Mouse (Mus musculus): ENCODE data around the gene Med12l. TPM values are rescaled to one million over a fixed set of nuclear protein-coding genes. Genes with fewer than 3 reads are reported as not detected.
A peak's percentile ranks its signal among the peaks of the same experiment; 100 is the strongest.

Med12l gene
- polyA plus RNA-seq, 1 experiment from 2014 or later, result 4.0 TPM

GRCm38 (mm10) chr3:59278620-59279019 is 273.0 kb downstream of the Med12l start:
- Histone ChIP-seq H3K27me3 (no peaks in the 10 kb centered on the region), H3K9me3 (no peaks in the 10 kb centered on the region), H3K9ac (replicated peaks) (no peak overlapping the region), H3K36me3 (0 out of 2 replicates have a peak, but pooled peaks cover 6% of the 10 kb centered on the region), H3K27ac (no peak overlapping the region), H3K4me1 (replicated peaks) (peaks cover 8% of the 10 kb centered on the region; the same call in 1 of the 2 replicates), H3K4me3 (replicated peaks) (no peak overlapping the region), H3K4me2 (replicated peaks) (no peak overlapping the region)
- ATAC-seq, result no peak

GRCm38 (mm10) chr3:59290551-59290950 is 284.9 kb downstream of the Med12l start:
- H3K27ac ChIP-seq, result no peak overlapping the region
- H3K4me2 ChIP-seq (replicated peaks), result no peak overlapping the region
- 84% methylated on average over 2 of the region's 2 CpGs for WGBS
- no peaks in the 10 kb centered on the region for H3K36me3 ChIP-seq
- no peaks in the 10 kb centered on the region for H3K4me1 ChIP-seq (replicated peaks)
- no peak overlapping the region for H3K4me3 ChIP-seq (replicated peaks)
- no peak for ATAC-seq
- H3K27me3 ChIP-seq, result no peaks in the 10 kb centered on the region
- H3K9ac ChIP-seq (replicated peaks), result no peak overlapping the region
- no peaks in the 10 kb centered on the region for H3K9me3 ChIP-seq

GRCm38 (mm10) chr3:59293437-59294199 is 288.0 kb downstream of the Med12l start:
- ATAC-seq, result no peak
- Histone ChIP-seq H3K27ac (no peak overlapping the region), H3K4me2 (replicated peaks) (no peak overlapping the region), H3K36me3 (no peaks in the 10 kb centered on the region), H3K9ac (replicated peaks) (no peak overlapping the region), H3K4me3 (replicated peaks) (no peak overlapping the region), H3K9me3 (no peaks in the 10 kb centered on the region), H3K4me1 (replicated peaks) (no peaks in the 10 kb centered on the region), H3K27me3 (no peaks in the 10 kb centered on the region)
- 78% methylated on average over 5 of the region's 5 CpGs for WGBS

- 96% methylated on average over 16 of the region's 16 CpGs for WGBS
- no peak overlapping the region for H3K9ac ChIP-seq (replicated peaks)
- no peak overlapping the region for H3K27ac ChIP-seq
- H3K4me3 ChIP-seq (replicated peaks), result no peak overlapping the region
- no peaks in the 10 kb centered on the region for H3K9me3 ChIP-seq
- H3K4me1 ChIP-seq (replicated peaks), result no peaks in the 10 kb centered on the region
- ATAC-seq, result no peak
- no peak overlapping the region for H3K4me2 ChIP-seq (replicated peaks)
- H3K36me3 ChIP-seq, result no peaks in the 10 kb centered on the region
- no peaks in the 10 kb centered on the region for H3K27me3 ChIP-seq
These were observed 290.3 kb downstream of the Med12l start for GRCm38 (mm10) chr3:59295699-59296562.

- ATAC-seq, result no peak
- WGBS, result 94% methylated on average over 5 of the region's 5 CpGs
These were observed 291.0 kb downstream of the Med12l start for GRCm38 (mm10) chr3:59296563-59297130.

GRCm38 (mm10) chr3:59297653-59298052 is 292.0 kb downstream of the Med12l start:
- WGBS, result 87% methylated on average over 16 of the region's 16 CpGs
- no peak for ATAC-seq
- H3K36me3 ChIP-seq, result no peaks in the 10 kb centered on the region

More at GRCm38 (mm10) chr3:59296563-59297130, 291.0 kb downstream of the Med12l start:
- Histone ChIP-seq H3K27me3 (no peaks in the 10 kb centered on the region), H3K4me1 (replicated peaks) (no peaks in the 10 kb centered on the region), H3K4me2 (replicated peaks) (no peak overlapping the region), H3K36me3 (no peaks in the 10 kb centered on the region), H3K9me3 (no peaks in the 10 kb centered on the region), H3K9ac (replicated peaks) (no peak overlapping the region), H3K4me3 (replicated peaks) (no peak overlapping the region), H3K27ac (no peak overlapping the region)

GRCm38 (mm10) chr3:59304944-59305343 is 299.3 kb downstream of the Med12l start:
- no peak overlapping the region for H3K4me3 ChIP-seq (replicated peaks)
- H3K4me2 ChIP-seq (replicated peaks), result no peak overlapping the region
- WGBS, result 94% methylated on average over 5 of the region's 5 CpGs
- no peak overlapping the region for H3K9ac ChIP-seq (replicated peaks)
- no peak for ATAC-seq
- no peaks in the 10 kb centered on the region for H3K4me1 ChIP-seq (replicated peaks)
- no peak overlapping the region for H3K27ac ChIP-seq
- no peaks in the 10 kb centered on the region for H3K36me3 ChIP-seq
- no peaks in the 10 kb centered on the region for H3K9me3 ChIP-seq
- H3K27me3 ChIP-seq, result no peaks in the 10 kb centered on the region

More at GRCm38 (mm10) chr3:59297653-59298052, 292.0 kb downstream of the Med12l start:
- Histone ChIP-seq H3K4me3 (replicated peaks) (no peak overlapping the region), H3K27me3 (no peaks in the 10 kb centered on the region), H3K4me1 (replicated peaks) (no peaks in the 10 kb centered on the region), H3K27ac (no peak overlapping the region), H3K4me2 (replicated peaks) (no peak overlapping the region), H3K9me3 (no peaks in the 10 kb centered on the region), H3K9ac (replicated peaks) (no peak overlapping the region)

GRCm38 (mm10) chr3:59305518-59305917 is 299.9 kb downstream of the Med12l start:
- Histone ChIP-seq H3K36me3 (no peaks in the 10 kb centered on the region), H3K9me3 (no peaks in the 10 kb centered on the region), H3K27ac (no peak overlapping the region), H3K9ac (replicated peaks) (no peak overlapping the region), H3K4me2 (replicated peaks) (no peak overlapping the region), H3K4me3 (replicated peaks) (no peak overlapping the region), H3K4me1 (replicated peaks) (no peaks in the 10 kb centered on the region), H3K27me3 (no peaks in the 10 kb centered on the region)
- no peak for ATAC-seq
- WGBS, result 94% methylated on average over 2 of the region's 2 CpGs

GRCm38 (mm10) chr3:59312610-59313009 is 307.0 kb downstream of the Med12l start:
- Histone ChIP-seq H3K4me2 (replicated peaks) (no peak overlapping the region), H3K9ac (replicated peaks) (no peak overlapping the region), H3K27ac (no peak overlapping the region), H3K4me1 (replicated peaks) (no peaks in the 10 kb centered on the region), H3K36me3 (no peaks in the 10 kb centered on the region), H3K4me3 (replicated peaks) (no peak overlapping the region), H3K9me3 (no peaks in the 10 kb centered on the region), H3K27me3 (no peaks in the 10 kb centered on the region)
- peak; percentile 14; the same call in 1 of the 2 replicates for ATAC-seq
- 93% methylated on average over 10 of the region's 10 CpGs for WGBS

- Histone ChIP-seq H3K36me3 (peaks cover 7% of the 10 kb centered on the region; the same call in 1 of the 2 replicates), H3K4me3 (replicated peaks) (no peak overlapping the region), H3K9me3 (no peaks in the 10 kb centered on the region), H3K9ac (replicated peaks) (no peak overlapping the region), H3K27ac (no peak overlapping the region), H3K4me2 (replicated peaks) (no peak overlapping the region), H3K27me3 (no peaks in the 10 kb centered on the region), H3K4me1 (replicated peaks) (no peaks in the 10 kb centered on the region)
- no peak for ATAC-seq
- 80% methylated on average over 7 of the region's 7 CpGs for WGBS
These were observed 310.5 kb downstream of the Med12l start for GRCm38 (mm10) chr3:59316077-59316476.

GRCm38 (mm10) chr3:59321278-59321876 is 315.8 kb downstream of the Med12l start:
- H3K27ac ChIP-seq, result no peak overlapping the region
- WGBS, result 48% methylated on average over 7 of the region's 7 CpGs

More at GRCm38 (mm10) chr3:59321278-59321876, 315.8 kb downstream of the Med12l start:
- H3K9me3 ChIP-seq, result no peaks in the 10 kb centered on the region
- no peaks in the 10 kb centered on the region for H3K27me3 ChIP-seq
- peak; percentile 69; the same call in 1 of the 2 replicates for ATAC-seq
- H3K4me1 ChIP-seq (replicated peaks), result no peaks in the 10 kb centered on the region
- no peak overlapping the region for H3K9ac ChIP-seq (replicated peaks)
- no peak overlapping the region for H3K4me3 ChIP-seq (replicated peaks)
- H3K36me3 ChIP-seq, result peaks cover 7% of the 10 kb centered on the region; the same call in 1 of the 2 replicates
- no peak overlapping the region for H3K4me2 ChIP-seq (replicated peaks)

Data from midbrain, embryonic 13.5 days (tissue).